Comparison of ENCODE assay signal across 21 mouse cellular contexts in the genomic region with DNA sequence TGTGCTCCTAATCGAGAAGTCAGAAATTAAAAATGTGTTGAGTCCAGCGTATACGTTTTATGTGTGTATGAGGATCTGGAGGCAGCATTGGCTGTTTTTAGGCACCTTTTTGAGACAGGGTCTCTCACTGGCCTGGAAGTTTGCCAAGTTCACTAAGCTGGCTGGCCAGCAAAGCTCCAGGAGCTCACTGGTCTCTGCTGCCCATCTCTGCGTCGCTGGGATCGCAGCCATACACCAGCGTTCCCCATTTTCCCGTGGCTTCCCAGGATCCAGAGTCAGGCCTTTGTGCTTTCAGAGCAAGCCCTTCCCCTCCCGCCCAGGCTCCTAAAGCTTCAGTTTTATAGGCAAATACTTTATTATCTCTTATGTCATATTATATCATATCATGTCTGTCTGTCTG. TPM values are rescaled to one million over a fixed set of nuclear protein-coding genes. Genes with fewer than 3 reads are reported as not detected.
A peak's percentile ranks its signal among the peaks of the same experiment; 100 is the strongest.
DNase-seq lines count a peak whose midpoint lies in the region; ATAC-seq and TF ChIP-seq lines count a peak whose summit lies in the region.
"Had no signal": no experiment of that assay in that cellular context is flagged by ENCODE, and none has a peak within 500 bp of the region (broad histone marks: within the 10 kb centered on the region; RNA-seq: fewer than 3 reads in every experiment).

No protein-coding gene starts in this region.

- no peak overlapping the region for H3K9ac ChIP-seq in heart, embryonic 11.5 days (ENCODE audit: low read depth, low read length)
- H3K9ac ChIP-seq in liver, postnatal 0 days (replicated peaks), result no peak overlapping the region
- H3K9ac ChIP-seq: embryonic facial prominence, embryonic 12.5 days; embryonic facial prominence, embryonic 15.5 days; forebrain, embryonic 12.5 days; forebrain, embryonic 15.5 days; hindbrain, embryonic 12.5 days; hindbrain, embryonic 15.5 days; intestine, embryonic 15.5 days had no signal

- DNase-seq in cerebellum, postnatal 10 days, result peak; percentile 38 to 51
- no peak for DNase-seq in cerebellum, adult 2 months
- DNase-seq in heart, embryonic 10.5 days (ENCODE audit: low spot score), result peak; percentile 73
- DNase-seq in liver, postnatal 0 days, result no peak
- DNase-seq in liver, result no peak
- DNase-seq: adrenal gland, adult 8-10 months; adrenal gland, postnatal 25 days; cerebellum, adult 11-12 months; cerebellum, adult 9-10 months; cerebellum, postnatal 25 days; gastrocnemius, postnatal 10 days; gastrocnemius, postnatal 36 days had no signal

- no peak overlapping the region for H3K4me2 ChIP-seq in heart, embryonic 11.5 days
- H3K4me2 ChIP-seq in liver, postnatal 0 days (ENCODE audit: low read depth, low read length), result peak overlapping the region; percentile 38; the same call in 1 of the 2 replicates
- H3K4me2 ChIP-seq: embryonic facial prominence, embryonic 12.5 days; embryonic facial prominence, embryonic 15.5 days; forebrain, embryonic 12.5 days; forebrain, embryonic 15.5 days; hindbrain, embryonic 12.5 days; hindbrain, embryonic 15.5 days; intestine, embryonic 15.5 days had no signal

- no peak for TF ChIP-seq CTCF in cerebellum, adult 2 months (IDR thresholded peaks at IDR 0.05; ENCODE audit: borderline replicate concordance, insufficient read depth, low read depth, low read length)
- TF ChIP-seq CTCF in liver, postnatal 0 days (IDR thresholded peaks at IDR 0.05; ENCODE audit: low read depth), result no peak

- TF ChIP-seq EP300 in liver, postnatal 0 days (IDR thresholded peaks at IDR 0.05; ENCODE audit: low read depth), result no peak

- ATAC-seq in heart, embryonic 11.5 days (replicated peaks; ENCODE audit: insufficient number of reproducible peaks, low FRiP score, low TSS enrichment), result no peak
- ATAC-seq in liver, postnatal 0 days, result no peak
- ATAC-seq: activated CD4-positive, CD25-positive, alpha-beta regulatory T cell, adult 4 months; forebrain, embryonic 15.5 days had no signal

- no peak for TF ChIP-seq POLR2A in cerebellum, adult 2 months (IDR thresholded peaks at IDR 0.05; ENCODE audit: borderline replicate concordance, insufficient read depth, low read length)

- 73% methylated on average over 9 of the region's 9 CpGs for whole genome bisulfite sequencing in cerebellum, adult 2 months
- WGBS in heart, embryonic 10.5 days, result 90% methylated on average over 9 of the region's 9 CpGs
- WGBS in heart, embryonic 11.5 days (ENCODE audit: insufficient replicate concordance), result 89% methylated on average over 9 of the region's 9 CpGs
- 85% methylated on average over 9 of the region's 9 CpGs for WGBS in liver, postnatal 0 days (ENCODE audit: insufficient replicate concordance)

- H3K36me3 ChIP-seq in heart, embryonic 10.5 days, result no peaks in the 10 kb centered on the region
- H3K36me3 ChIP-seq in heart, embryonic 11.5 days (ENCODE audit: control insufficient read depth, insufficient read depth, low read length), result no peaks in the 10 kb centered on the region
- no peaks in the 10 kb centered on the region for H3K36me3 ChIP-seq in liver, postnatal 0 days (replicated peaks; ENCODE audit: insufficient read depth, low read length)
- H3K36me3 ChIP-seq: embryonic facial prominence, embryonic 12.5 days; embryonic facial prominence, embryonic 15.5 days; forebrain, embryonic 12.5 days; forebrain, embryonic 15.5 days; hindbrain, embryonic 12.5 days; hindbrain, embryonic 15.5 days; intestine, embryonic 15.5 days had no signal

- no peaks in the 10 kb centered on the region for H3K27me3 ChIP-seq in cerebellum, adult 2 months (ENCODE audit: control insufficient read depth, insufficient read depth, low read length)
- H3K27me3 ChIP-seq in heart, embryonic 10.5 days (ENCODE audit: insufficient read depth, poor library complexity, severe bottlenecking), result no peaks in the 10 kb centered on the region
- H3K27me3 ChIP-seq in heart, embryonic 11.5 days (ENCODE audit: control insufficient read depth, insufficient read depth, low read length), result no peaks in the 10 kb centered on the region
- no peaks in the 10 kb centered on the region for H3K27me3 ChIP-seq in liver, postnatal 0 days (ENCODE audit: insufficient read depth, low read length)
- H3K27me3 ChIP-seq: embryonic facial prominence, embryonic 12.5 days; embryonic facial prominence, embryonic 15.5 days; forebrain, embryonic 12.5 days; forebrain, embryonic 15.5 days; hindbrain, embryonic 12.5 days; hindbrain, embryonic 15.5 days; intestine, embryonic 15.5 days had no signal

- no peaks in the 10 kb centered on the region for H3K9me3 ChIP-seq in heart, embryonic 10.5 days
- no peaks in the 10 kb centered on the region for H3K9me3 ChIP-seq in heart, embryonic 11.5 days (replicated peaks; ENCODE audit: control insufficient read depth, low read length)
- H3K9me3 ChIP-seq in liver, postnatal 0 days (ENCODE audit: low read length), result no peaks in the 10 kb centered on the region
- H3K9me3 ChIP-seq: embryonic facial prominence, embryonic 12.5 days; embryonic facial prominence, embryonic 15.5 days; forebrain, embryonic 12.5 days; forebrain, embryonic 15.5 days; hindbrain, embryonic 12.5 days; hindbrain, embryonic 15.5 days; intestine, embryonic 15.5 days had no signal

- H3K4me1 ChIP-seq in cerebellum, adult 2 months (ENCODE audit: control insufficient read depth, insufficient read depth, low read length), result peaks cover 11% of the 10 kb centered on the region
- peaks cover 23% of the 10 kb centered on the region for H3K4me1 ChIP-seq in heart, embryonic 10.5 days
- H3K4me1 ChIP-seq in heart, embryonic 11.5 days (ENCODE audit: control insufficient read depth, insufficient read depth, low read length), result peaks cover 16% of the 10 kb centered on the region
- H3K4me1 ChIP-seq in liver, postnatal 0 days (ENCODE audit: insufficient read depth), result peaks cover 24% of the 10 kb centered on the region
- H3K4me1 ChIP-seq: embryonic facial prominence, embryonic 12.5 days; hindbrain, embryonic 12.5 days had no signal

- no peak overlapping the region for H3K4me3 ChIP-seq in cerebellum, adult 2 months (replicated peaks; ENCODE audit: insufficient read depth, low read depth, low read length)
- H3K4me3 ChIP-seq in heart, embryonic 10.5 days, result no peak overlapping the region
- no peak overlapping the region for H3K4me3 ChIP-seq in heart, embryonic 11.5 days (ENCODE audit: low read depth, low read length)
- H3K4me3 ChIP-seq in liver, postnatal 0 days (ENCODE audit: low read depth, low read length), result no peak overlapping the region
- H3K4me3 ChIP-seq: embryonic facial prominence, embryonic 12.5 days; embryonic facial prominence, embryonic 15.5 days; forebrain, embryonic 12.5 days; forebrain, embryonic 15.5 days; hindbrain, embryonic 12.5 days; hindbrain, embryonic 15.5 days; intestine, embryonic 15.5 days had no signal

- no peak overlapping the region for H3K27ac ChIP-seq in cerebellum, adult 2 months (ENCODE audit: insufficient read depth, low read length)
- no peak overlapping the region for H3K27ac ChIP-seq in heart, embryonic 10.5 days
- H3K27ac ChIP-seq in heart, embryonic 11.5 days (ENCODE audit: low read depth, low read length), result no peak overlapping the region
- H3K27ac ChIP-seq in liver, postnatal 0 days (ENCODE audit: low read depth), result peak overlapping the region; percentile 57; the same call in 1 of the 2 replicates
- H3K27ac ChIP-seq: embryonic facial prominence, embryonic 12.5 days; embryonic facial prominence, embryonic 15.5 days; forebrain, embryonic 12.5 days; forebrain, embryonic 15.5 days; hindbrain, embryonic 12.5 days; hindbrain, embryonic 15.5 days; intestine, embryonic 15.5 days had no signal

RNA-seq across cellular contexts. Expression of a gene that starts 42.8 kb away (rescaled TPM):
- polyA plus RNA-seq in cerebellum, adult 2 months (2012; rRNA removed), result 2.6 and 2.7 TPM in 2 replicates
- 9.5 and 18.1 TPM in 2 replicates for polyA plus RNA-seq in heart, embryonic 10.5 days (2016; fragmentation: Nextera tagmentation; extraction: Ambion mirVana)
- polyA plus RNA-seq in heart, embryonic 11.5 days (2014; fragmentation: Nextera tagmentation; extraction: Ambion mirVana), result 11.6 and 12.3 TPM in 2 replicates
- 4.5 and 7.4 TPM in 2 replicates for polyA plus RNA-seq in liver, postnatal 0 days (2015; fragmentation: Nextera tagmentation; extraction: Ambion mirVana)

Comparison
In these comparisons a context has a peak if more than half of its experiments do, and no peak if none do; other contexts are left out.
1. DNase-seq: peak in cerebellum, postnatal 10 days (2 of 2) and heart, embryonic 10.5 days (single experiment); none in cerebellum, adult 2 months (0 of 2), liver, postnatal 0 days (single experiment) and liver (single experiment).